Mouse (Mus musculus): ENCODE data around the gene Camkk1.

The Camkk1 gene

DNA sequence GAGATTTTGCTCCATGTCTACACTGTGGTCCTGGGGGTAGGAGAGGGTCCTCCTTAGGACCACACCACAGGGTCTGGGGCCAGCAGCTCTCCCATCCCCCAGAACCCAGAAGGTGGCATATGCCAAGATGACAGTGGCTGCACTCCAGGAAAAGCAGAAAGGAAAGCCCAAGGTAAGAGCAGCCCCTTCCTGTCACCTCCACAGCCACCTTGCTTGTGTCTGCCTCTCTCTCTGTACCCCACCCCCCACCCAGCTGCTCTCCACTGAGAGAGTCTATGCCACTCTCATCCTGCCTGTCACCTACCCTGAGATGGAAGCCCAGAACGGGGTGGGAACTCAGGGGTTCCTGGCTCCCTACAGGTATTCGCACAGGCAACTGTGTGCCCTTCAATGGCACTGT, 10.0 kb upstream of the Camkk1 start:
- in situ Hi-C loops (cut with MboI; ENCODE audit: low pct_unique_long_range_greater_than_20kb in 1 of 2, low sequenced_read_pairs in 2 of 2, unreplicated experiment in 1 of 2): no loop called here

DNA sequence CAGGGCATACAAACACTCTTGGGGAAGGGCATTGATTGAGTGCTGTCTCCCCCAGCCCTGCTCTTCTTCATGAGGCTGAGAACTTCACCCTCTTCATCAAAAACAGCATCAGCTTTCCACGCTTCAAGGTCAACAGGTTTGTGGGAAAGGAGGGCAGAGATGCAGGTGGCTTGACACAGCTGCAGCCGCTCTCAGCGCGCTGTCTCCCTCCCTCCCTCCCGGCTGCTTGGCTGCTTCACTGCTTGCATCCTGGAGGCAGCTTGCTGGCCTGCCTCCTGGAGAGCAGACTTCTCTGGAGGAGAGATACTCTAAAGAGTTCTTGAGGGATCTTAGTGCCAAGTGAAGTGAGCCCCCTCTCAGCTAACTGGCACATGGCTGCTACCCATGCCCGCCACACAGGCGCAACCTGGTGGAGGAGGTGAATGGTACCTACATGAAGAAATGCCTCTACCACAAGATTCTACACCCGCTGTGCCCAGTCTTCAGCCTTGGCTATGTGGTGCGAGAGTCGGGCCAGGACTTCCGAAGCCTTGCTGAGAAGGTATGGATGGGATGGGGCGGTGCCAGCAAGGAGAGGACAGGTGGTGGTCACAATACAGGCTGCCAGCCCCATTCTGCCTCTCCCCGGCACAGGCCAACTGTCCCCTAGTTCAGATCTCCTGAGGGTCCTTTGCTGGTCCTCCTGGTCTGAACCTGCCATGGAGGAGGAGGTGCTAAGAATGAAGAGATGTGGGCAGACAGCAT, 9.1 kb upstream of the Camkk1 start:
- in situ Hi-C loops (cut with MboI; ENCODE audit: low pct_unique_long_range_greater_than_20kb in 1 of 2, low sequenced_read_pairs in 2 of 2, unreplicated experiment in 1 of 2): no loop called here

DNA sequence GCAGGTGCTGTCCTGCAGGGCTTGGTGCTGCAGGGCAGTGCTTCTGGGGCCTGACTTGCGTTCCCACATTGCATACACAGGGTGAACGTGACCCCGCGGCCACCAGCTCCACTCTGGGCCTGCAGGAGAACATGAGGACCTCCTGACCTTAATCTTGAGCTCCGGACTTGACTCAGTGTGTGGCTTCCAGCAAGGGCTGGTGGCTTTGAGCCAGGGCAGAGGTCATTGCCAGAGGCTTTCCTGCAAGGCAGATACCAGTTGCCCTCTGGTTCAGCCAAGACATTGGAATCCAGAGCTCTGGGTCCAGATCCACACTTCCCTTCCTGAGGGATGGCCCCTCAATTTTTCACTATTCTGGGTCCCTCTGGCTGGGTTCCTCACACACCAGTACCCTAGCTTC, 4.8 kb upstream of the Camkk1 start:
- in situ Hi-C loops (cut with MboI; ENCODE audit: low pct_unique_long_range_greater_than_20kb in 1 of 2, low sequenced_read_pairs in 2 of 2, unreplicated experiment in 1 of 2): no loop called here

DNA sequence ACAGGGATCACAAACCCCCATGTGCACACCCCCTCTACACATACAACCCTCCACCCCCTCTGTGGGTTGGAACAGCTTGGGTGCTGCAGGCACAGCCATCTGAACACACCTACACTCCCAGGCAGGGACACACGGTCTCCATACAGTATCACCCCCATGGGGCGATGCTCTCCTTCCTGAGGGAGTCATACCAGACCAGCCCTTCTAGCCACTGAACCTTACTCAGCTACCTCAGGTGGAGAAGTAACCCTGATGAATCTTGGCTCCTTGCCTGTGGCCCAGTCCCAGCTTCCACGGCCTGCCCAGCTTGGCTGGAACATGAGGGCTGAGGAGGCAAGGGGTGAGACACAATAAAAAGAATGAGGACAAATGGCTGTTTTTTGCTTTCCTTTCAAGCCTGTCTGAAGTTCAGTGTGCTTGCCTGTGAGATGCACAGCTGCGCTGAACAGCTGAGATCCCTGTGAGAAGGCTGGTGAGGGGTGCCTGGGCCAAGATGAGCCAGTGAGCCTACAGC, 3.9 kb upstream of the Camkk1 start:
- in situ Hi-C loops (cut with MboI; ENCODE audit: low pct_unique_long_range_greater_than_20kb in 1 of 2, low sequenced_read_pairs in 2 of 2, unreplicated experiment in 1 of 2): no loop called here

DNA sequence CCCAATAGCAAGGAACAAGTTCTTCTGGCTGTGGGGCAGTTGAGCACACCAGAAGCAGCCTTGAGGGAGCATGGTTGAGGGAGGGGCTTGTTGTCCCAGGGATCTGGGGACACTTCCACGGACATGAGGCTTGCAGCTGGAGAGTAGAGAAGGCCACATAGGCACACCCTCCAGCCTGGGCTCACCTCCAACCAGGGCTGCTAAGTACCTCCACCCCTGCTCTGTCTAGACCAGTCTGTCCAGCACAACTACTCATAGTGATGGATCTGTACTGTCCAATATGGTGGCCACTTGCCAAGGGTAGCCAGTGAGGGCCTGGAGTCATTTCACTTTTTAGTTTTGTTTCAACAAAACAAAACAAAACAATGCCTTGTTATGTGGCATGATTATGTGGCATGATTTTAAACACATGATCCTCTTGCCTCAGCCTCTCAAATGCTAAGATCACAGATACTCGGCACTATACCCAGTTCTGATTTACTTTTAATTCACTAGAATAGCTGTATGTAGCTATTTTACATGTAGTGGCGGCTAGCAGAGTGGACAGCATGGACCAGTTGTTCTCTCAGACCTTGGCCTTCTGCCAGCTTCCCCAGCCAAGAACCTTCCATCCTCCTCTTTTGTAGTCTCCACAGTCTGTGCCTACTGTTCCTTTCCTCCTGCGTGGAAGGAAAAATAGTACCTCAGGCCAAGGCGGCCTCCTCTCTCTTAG, 3.3 kb upstream of the Camkk1 start:
- in situ Hi-C loops (cut with MboI; ENCODE audit: low pct_unique_long_range_greater_than_20kb in 1 of 2, low sequenced_read_pairs in 2 of 2, unreplicated experiment in 1 of 2): no loop called here

DNA sequence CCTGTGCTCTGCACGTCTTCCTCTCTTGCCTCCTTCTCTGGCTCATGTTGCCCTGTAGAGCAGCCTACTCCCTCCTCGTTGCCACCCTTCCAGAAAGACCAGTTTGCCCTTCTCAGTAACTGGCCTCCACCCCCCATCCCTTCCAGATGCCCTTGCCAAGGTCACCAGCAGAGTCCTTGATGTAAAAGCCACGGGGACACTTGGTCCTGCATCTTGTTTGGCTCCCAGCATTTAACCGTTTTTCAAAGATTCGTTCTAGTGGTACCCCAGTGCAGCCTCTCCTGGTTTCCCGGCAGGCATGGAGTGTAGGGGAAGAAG, 2.7 kb upstream of the Camkk1 start:
- in situ Hi-C loops (cut with MboI; ENCODE audit: low pct_unique_long_range_greater_than_20kb in 1 of 2, low sequenced_read_pairs in 2 of 2, unreplicated experiment in 1 of 2): no loop called here

DNA sequence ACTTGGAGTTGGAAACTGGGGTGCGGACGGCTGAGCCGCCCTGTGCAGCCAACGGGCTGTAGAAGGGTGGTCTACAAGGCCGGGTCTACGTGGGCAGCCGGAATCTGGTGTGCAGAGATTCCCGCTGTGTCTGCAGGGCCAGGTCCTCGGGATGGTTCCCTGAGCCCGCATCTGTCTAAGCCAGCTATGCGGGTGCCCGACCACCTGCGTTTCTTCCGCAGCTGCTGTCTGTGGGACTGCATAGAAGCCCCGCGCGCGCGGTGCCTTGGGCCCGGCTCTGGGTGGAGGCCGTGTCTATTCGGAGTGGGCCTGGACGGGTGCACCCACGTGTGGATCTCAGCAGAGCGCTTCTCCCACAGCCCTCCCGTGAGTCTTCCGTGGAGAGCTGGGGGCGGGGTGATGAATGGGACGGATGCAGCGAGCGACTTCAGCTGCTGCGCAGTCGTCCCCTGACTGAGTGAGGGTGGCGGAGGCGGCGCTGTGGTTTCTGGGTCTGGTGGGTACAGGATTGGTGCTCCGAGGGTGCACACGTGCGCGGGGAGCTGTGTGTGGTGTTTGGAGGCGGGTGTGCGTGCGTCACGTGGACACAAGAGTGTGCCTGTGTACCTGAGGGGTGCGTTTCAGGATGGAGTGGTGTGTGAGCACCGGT, 463 bp downstream of the Camkk1 start:
- in situ Hi-C loops (cut with MboI; ENCODE audit: low pct_unique_long_range_greater_than_20kb in 1 of 2, low sequenced_read_pairs in 2 of 2, unreplicated experiment in 1 of 2): no loop called here

DNA sequence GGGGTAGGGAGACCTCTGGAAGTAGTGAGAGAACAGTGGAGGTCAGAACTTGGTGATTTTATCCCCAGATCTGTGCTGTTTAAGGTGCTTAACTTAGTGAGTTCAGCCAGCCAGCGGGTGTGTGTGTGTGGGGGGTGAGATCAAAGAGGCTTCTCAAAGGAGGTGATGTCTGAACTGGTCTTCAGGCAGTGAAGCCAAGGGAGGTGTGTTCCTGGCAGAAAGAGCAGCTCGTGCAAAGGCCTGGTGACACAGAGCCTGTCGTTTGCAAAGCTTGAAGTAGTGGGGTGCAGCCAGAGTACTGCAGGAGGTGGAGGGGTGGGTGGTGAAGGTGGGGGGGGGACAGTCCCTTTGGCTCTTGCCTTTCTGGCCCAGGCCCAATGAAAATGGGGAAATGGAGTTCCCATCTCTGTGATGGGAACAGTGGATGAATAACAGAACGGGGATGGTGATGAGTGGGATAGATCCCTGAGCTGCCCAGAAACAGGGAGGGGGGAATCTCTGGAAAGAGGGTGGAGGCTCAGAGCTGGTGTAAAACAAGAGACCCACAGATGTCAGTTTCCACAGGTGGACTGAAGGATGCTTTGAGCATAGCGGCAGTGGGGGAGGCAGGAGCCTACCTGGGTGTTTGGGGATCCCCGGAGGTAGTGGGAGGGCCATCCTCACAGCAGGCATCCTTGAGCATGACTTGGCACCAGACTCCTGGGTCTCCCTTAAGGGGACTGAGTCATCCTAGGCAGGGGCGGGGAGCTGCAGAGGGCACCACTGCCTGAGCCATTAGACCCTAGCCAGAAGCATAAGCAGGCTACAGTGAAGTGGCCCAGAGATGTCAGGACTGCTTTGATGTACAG, 2.4 kb downstream of the Camkk1 start:
- in situ Hi-C loops (cut with MboI; ENCODE audit: low pct_unique_long_range_greater_than_20kb in 1 of 2, low sequenced_read_pairs in 2 of 2, unreplicated experiment in 1 of 2): no loop called here

DNA sequence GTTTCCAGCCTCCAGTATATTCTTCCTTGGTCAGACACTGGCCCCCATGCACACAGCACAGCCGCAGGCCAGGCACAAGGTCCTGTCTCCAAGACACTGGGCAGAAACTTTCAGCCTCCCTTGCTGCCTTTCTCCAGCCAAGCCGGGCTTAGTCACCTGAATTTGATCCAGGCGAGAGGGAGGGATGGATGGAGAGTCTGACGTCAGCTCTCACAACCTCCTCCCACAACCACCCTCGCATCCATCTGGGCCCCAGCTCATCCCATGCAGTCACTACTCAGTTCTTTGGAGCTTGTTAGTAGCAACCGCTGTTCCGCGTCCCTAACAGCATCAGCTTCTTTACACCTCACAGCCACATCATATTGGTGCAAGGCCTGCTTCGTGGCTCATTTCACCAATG, 4.3 kb downstream of the Camkk1 start:
- in situ Hi-C loops (cut with MboI; ENCODE audit: low pct_unique_long_range_greater_than_20kb in 1 of 2, low sequenced_read_pairs in 2 of 2, unreplicated experiment in 1 of 2): no loop called here

DNA sequence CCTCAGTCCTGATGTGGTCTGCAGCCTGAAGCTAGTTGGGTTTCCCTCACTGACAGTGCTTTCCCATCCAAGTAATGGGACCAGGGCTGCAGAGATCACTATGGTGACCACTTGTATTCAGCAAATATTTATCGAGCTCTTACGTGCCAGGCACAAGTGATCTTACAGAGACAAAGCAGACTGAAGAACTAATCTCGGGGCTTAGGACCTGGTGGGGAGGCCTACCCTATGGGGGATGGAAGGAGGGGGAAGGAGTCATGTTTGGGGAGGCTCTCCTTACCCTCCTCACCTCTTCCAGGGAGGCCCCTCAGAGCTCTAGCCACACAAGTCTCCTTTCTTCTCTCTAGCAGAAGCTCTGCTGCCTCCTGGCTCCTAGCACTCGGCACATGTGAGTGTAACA, 5.0 kb downstream of the Camkk1 start:
- in situ Hi-C loops (cut with MboI; ENCODE audit: low pct_unique_long_range_greater_than_20kb in 1 of 2, low sequenced_read_pairs in 2 of 2, unreplicated experiment in 1 of 2): no loop called here

DNA sequence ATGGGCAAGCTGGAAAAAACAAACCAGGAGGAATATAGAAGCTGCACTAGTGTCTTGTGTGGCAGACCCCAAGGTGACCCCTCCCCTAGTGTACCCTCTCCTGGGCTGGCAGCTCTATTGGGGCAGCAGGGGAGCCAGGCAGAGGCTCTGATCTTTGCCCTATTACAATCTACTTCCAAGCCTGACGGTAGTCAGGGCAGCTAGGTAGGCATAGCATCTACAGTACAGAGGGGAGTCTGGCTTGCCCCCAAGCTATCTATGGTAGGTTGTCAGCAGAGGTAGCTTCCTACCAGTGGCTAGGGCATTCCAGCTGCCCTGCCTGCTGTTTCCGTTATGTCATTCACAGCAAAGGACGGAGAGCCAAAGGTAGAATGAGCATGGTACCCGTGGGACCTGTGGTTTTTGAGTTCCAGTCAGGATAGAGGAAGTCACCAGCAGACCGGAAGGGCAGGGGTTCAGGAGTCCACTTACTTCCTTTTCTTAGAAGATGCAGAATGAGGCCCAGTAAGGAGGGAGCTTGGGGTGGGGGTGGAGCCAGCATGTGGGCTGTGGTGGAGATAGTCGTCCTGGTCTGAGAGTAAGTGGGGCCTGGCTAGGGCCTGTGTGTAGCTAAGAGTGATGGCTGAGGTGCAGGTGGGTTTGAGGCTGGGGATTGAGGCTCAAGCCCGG, 5.6 kb downstream of the Camkk1 start:
- in situ Hi-C loops (cut with MboI; ENCODE audit: low pct_unique_long_range_greater_than_20kb in 1 of 2, low sequenced_read_pairs in 2 of 2, unreplicated experiment in 1 of 2): no loop called here

DNA sequence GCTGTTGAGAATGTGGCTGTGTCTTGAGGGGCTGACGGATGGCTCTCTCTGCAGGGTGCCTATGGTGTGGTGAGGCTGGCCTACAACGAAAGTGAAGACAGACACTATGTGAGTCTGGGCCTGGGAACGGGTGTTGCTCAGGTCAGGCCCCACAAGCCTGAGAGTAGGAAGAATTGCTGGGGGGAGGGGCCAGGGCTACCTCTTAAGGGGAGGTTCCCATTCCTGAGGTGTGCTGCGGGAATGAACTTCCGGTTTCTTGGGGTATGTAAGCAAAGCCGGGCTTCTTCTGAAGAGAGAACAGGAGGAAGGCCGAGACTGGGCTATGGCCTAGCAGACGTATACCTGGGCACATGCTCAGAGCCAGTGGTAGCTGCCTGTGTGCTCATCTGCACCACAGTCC, 8.2 kb downstream of the Camkk1 start:
- in situ Hi-C loops (cut with MboI; ENCODE audit: low pct_unique_long_range_greater_than_20kb in 1 of 2, low sequenced_read_pairs in 2 of 2, unreplicated experiment in 1 of 2): no loop called here

DNA sequence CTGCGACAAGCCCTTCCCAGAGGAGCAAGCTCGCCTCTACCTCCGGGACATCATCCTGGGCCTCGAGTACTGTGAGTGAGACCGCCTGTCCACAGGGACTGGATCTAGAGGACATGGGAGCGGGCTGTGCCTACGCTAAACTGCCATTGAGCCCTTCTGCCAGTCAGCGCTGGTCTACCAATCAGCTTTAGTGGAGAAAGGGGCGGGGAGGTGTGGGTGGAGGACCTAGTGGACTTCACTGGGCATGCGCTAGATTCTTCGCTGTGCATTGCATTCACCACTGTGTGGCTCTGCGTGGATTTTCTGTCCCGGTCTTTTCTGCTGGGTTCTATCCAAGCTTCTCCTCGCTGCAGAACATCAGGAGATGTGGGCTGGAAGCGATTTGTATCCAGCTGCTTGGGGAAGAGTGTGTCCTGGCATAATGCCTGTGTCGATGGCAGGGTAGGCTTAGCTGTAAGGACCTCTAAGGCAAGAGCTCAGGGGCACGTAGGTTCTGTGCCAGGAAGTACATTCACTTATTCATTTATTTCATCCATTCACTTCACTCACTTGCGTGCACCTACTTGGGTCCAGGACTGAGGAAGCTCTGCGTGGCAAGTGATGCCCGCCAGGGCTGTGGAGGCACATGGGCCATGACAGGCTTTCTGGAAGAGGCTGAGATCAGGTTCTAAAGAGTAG, 12.2 kb downstream of the Camkk1 start:
- in situ Hi-C loops (cut with MboI; ENCODE audit: low pct_unique_long_range_greater_than_20kb in 1 of 2, low sequenced_read_pairs in 2 of 2, unreplicated experiment in 1 of 2): no loop called here

DNA sequence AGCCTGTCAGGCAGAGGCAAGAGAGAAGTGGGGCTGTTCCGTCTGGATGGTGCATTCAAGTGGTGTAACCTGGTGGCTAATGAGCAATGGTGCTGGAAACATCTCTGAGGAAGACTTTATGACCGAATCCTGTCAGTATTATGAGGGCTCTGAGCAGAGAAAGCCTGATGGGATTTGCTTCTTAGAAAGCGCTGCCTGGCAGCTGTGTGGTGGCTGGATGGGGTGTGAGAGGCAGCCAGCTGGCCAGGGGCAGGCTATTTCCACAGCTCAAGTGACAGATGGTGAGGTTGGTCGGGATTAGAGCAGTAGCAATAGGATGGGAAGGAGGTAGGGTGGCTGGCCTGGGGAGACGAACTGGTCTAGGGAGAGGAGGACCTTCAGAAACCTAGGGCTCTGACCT, 12.7 kb downstream of the Camkk1 start:
- in situ Hi-C loops (cut with MboI; ENCODE audit: low pct_unique_long_range_greater_than_20kb in 1 of 2, low sequenced_read_pairs in 2 of 2, unreplicated experiment in 1 of 2): no loop called here

DNA sequence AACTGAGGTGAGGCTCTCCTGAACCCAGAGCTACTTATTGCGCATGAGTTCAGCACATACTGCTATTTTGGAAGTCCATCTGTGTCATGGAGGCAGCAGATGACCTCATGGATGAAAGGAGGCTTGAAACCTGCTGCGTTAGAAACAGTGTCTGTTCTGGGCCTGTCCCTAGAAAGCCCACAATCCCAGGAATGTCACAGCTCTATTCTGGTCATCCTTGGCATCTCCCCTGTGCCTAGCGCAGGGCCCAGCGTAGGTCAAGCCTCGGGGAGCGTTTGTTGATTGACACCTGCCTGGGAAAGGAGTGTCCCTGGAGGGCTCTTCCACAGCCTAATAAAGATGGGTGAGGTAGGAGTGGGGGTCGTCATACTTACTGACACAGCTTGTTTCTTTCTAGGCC, 17.3 kb downstream of the Camkk1 start:
- in situ Hi-C loops (cut with MboI; ENCODE audit: low pct_unique_long_range_greater_than_20kb in 1 of 2, low sequenced_read_pairs in 2 of 2, unreplicated experiment in 1 of 2): loop anchor here in 1 of 2 experiments (5.0 kb wide), 1 partner anchor 34 kb away; no protein-coding TSS in a partner anchor

DNA sequence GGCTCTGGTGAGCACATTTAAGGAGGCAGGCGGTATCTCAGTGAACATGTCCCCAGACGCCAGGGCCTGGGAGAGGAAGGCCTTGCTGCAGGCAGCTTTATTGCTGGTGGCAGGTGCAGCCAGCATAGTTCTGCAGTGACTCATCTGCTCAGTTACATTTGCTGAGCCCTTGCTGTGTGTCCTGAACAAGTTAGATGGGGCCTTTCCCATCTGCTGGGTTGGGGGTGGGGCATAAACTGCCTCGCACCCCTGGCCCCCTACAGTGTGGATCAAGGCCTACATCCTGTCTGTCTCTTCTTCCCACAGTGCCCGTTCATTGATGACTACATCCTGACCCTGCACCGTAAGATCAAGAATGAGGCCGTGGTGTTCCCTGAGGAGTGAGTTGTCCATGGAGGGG, 18.1 kb downstream of the Camkk1 start:
- in situ Hi-C loops (cut with MboI; ENCODE audit: low pct_unique_long_range_greater_than_20kb in 1 of 2, low sequenced_read_pairs in 2 of 2, unreplicated experiment in 1 of 2): loop anchor here in 1 of 2 experiments (5.0 kb wide), 1 partner anchor 35 kb away; no protein-coding TSS in a partner anchor

DNA sequence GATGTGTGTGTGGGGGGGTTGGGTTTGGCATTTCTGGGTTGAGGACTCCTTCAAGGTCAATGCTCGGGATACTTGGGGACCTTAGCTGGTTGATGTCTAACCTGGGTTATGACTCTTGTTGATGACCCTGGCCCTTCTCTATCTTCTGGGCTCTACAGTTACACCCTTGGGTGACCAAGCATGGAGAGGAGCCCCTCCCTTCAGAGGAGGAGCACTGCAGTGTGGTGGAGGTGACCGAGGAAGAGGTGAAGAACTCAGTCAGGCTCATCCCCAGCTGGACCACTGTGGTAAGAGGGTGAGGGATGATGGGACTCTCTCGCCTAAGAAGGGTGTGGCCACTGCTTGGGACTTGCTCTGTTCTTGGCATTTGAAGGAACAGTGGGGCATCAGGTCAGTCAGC, 18.9 kb downstream of the Camkk1 start:
- in situ Hi-C loops (cut with MboI; ENCODE audit: low pct_unique_long_range_greater_than_20kb in 1 of 2, low sequenced_read_pairs in 2 of 2, unreplicated experiment in 1 of 2): loop anchor here in 1 of 2 experiments (5.0 kb wide), 1 partner anchor 35 kb away; no protein-coding TSS in a partner anchor

Measured in mouse embryonic stem cell (cell line).